Comparison of ENCODE assay signal across 21 mouse cellular contexts in the genomic region with DNA sequence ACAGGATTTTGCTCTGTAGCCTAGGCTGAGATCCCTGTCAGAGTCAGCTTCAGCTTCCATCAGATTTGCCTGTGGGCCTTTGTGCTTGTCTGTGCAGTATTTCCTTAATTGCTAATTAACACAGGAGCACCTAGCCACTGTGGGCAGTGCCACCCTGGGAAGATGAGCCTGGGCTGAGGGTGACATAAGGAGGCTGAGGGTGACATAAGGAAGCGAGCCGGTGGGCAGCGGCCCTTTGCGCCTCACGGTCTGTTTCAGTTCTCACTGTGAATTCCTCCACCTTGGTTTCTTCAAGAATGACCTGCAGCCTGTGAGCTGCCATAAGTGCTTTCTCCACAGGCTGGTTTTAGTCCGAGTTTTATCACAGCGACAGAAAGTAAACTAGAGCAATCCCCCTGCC.
"Had no signal": no experiment of that assay in that cellular context is flagged by ENCODE, and none has a peak within 500 bp of the region (broad histone marks: within the 10 kb centered on the region; RNA-seq: fewer than 3 reads in every experiment).

No protein-coding gene starts in this region.

- H3K27ac ChIP-seq: liver, embryonic 14.5 days; midbrain, embryonic 12.5 days; neural tube, embryonic 13.5 days; neural tube, embryonic 15.5 days; stomach, embryonic 15.5 days; stomach, postnatal 0 days had no signal

- H3K27me3 ChIP-seq: midbrain, embryonic 12.5 days; neural tube, embryonic 13.5 days; neural tube, embryonic 15.5 days; stomach, embryonic 15.5 days had no signal

- H3K9me3 ChIP-seq: midbrain, embryonic 12.5 days; neural tube, embryonic 13.5 days; neural tube, embryonic 15.5 days; stomach, embryonic 15.5 days had no signal

- H3K4me1 ChIP-seq: midbrain, embryonic 12.5 days; neural tube, embryonic 13.5 days; stomach, embryonic 15.5 days had no signal

- H3K4me2 ChIP-seq: lung, embryonic 14.5 days; midbrain, embryonic 12.5 days; neural tube, embryonic 13.5 days; neural tube, embryonic 15.5 days; stomach, embryonic 15.5 days had no signal

- H3K4me3 ChIP-seq: megakaryocyte, embryonic 14.5 days; midbrain, embryonic 12.5 days; myocyte; neural tube, embryonic 13.5 days; neural tube, embryonic 15.5 days; stomach, embryonic 15.5 days had no signal

- H3K9ac ChIP-seq: liver, embryonic 14.5 days; lung, embryonic 14.5 days; midbrain, embryonic 12.5 days; neural tube, embryonic 13.5 days; neural tube, embryonic 15.5 days; stomach, embryonic 15.5 days had no signal

- DNase-seq: lung, adult 18-20 months; lung, embryonic 14.5 days; lung, postnatal 14 days; midbrain, embryonic 14.5 days; retina, postnatal 1 day; right cerebral cortex, adult 18-20 months; right cerebral cortex, postnatal 25 days; right cerebral cortex, postnatal 4 days; spleen, adult 18-20 months; thymus, adult 2 months; thymus, postnatal 25 days; thymus, postnatal 4 days had no signal

- H3K36me3 ChIP-seq: midbrain, embryonic 12.5 days; neural tube, embryonic 13.5 days; neural tube, embryonic 15.5 days; stomach, embryonic 15.5 days had no signal

- ATAC-seq: midbrain, embryonic 16.5 days had no signal
